Mouse (Mus musculus): Measurements from ENCODE around the gene Bco2.

Gene Bco2

GRCm38 (mm10) chr9:50555094-50555446, at the start of gene Bco2:
Gene Bco2, minus strand, starts transcription at chr9:50555181.
- no peak for DNase-seq (ENCODE audit: low spot score)

- DNase-seq (ENCODE audit: low spot score) = no peak
These were observed 49.4 kb upstream of the Bco2 start for GRCm38 (mm10) chr9:50604338-50604737.

GRCm38 (mm10) chr9:50603998-50604324, 49.0 kb upstream of the Bco2 start:
- DNase-seq (ENCODE audit: low spot score) = no peak

GRCm38 (mm10) chr9:50603189-50603997, 48.4 kb upstream of the Bco2 start, which contains the start of the genes Sdhd and Timm8b:
Gene Sdhd, minus strand, starts transcription at chr9:50603812.
Gene Timm8b, plus strand, starts transcription at chr9:50603910.
- peak; percentile 96 for DNase-seq (ENCODE audit: low spot score)

DNA sequence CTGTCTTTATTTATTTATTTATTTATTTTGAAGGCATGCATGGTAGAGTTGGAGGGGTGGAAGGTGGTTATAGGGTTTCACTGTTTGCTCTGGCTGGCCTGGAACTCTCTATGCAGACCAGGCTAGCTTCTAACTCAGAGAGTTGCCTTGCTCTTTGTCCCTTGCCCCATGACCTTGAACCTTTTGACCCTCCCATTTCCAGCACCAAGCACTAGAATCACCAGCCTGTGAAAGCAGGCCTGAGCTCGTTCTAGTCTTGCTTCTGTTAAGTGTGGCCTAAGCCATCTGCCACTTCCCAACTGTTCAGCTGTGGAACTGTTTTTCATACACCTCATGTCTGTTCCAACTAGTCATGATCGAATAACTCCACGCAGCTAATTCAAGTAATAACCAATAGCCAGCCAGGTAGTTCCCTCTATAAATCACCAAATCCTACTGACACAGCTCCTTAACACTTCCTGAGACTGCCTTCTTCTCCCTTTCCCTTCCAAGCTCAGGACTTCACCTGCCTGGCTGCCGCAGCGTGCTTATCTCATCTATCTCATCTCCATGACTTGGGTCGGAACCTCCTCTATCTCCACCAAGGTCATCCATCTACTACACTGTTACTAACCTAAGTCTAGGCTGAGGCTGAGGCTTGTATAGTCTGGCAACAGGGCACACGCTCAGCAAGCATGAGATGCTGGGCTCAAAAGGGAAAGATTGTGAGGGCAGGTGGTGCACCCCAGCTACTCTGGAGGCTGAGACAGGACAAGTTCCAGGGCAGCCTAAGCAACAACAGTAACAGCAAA, 47.3 kb upstream of the Bco2 start:
- DNase-seq (ENCODE audit: low spot score) = no peak

DNA sequence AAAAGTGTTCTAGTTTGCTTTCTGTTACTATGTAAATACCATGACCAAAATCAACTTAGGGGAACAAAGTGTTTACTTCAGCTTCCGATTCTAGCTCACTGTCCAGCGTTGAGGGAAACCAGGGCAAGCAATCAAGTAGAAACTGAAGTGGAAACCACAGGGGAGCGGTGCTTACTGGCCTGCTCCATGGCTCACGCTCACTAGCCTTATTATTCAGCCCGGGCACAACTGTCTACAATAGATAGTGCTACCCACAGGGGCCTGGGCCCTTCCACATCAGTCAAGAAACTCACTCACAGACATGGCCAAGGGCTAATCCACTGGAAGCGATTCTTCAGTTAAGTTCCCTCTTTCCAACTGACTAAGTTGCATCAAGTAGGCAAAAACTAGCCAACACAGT, 46.6 kb upstream of the Bco2 start:
- DNase-seq (ENCODE audit: low spot score) = no peak

- no peak for DNase-seq (ENCODE audit: low spot score)
These were observed 42.0 kb upstream of the Bco2 start for GRCm38 (mm10) chr9:50596973-50597372.

DNA sequence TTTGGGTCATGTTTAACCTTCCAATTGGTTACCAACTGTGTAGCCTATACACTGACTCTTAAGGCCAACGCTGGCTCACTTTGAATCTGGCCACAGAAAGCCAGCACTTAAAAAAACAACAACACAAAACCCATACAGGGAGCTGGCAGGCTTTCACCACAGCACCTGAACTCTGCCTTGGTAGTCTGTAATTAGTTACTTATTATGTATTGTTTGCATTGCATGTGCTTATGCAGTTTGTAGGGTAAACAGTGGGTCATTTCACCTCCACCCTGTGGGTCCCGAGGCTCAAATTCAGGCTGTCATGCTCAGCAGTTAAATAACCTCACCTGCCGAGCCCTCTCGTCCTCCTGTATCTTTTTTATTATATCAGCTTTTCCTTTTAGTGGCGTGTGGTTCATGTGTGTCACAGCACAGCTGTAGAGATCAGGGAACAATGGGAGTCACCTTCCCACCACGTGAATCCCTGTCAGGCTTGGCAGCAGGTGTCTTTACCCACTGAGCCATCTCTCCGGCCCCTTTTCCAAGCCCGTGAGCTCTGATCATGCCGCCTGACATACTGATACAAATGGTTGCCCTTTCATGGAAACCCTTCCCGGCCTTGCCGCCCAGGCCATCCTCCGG, 39.9 kb upstream of the Bco2 start:
- no peak for DNase-seq (ENCODE audit: low spot score)

- DNase-seq (ENCODE audit: low spot score) = no peak
These were observed 38.6 kb upstream of the Bco2 start for GRCm38 (mm10) chr9:50593544-50593943.

GRCm38 (mm10) chr9:50592955-50593354, 38.0 kb upstream of the Bco2 start:
- no peak for DNase-seq (ENCODE audit: low spot score)

GRCm38 (mm10) chr9:50590856-50591518, 36.0 kb upstream of the Bco2 start:
- DNase-seq (ENCODE audit: low spot score) = no peak

- no peak for DNase-seq (ENCODE audit: low spot score)
These were observed 32.0 kb upstream of the Bco2 start for GRCm38 (mm10) chr9:50586955-50587354.

DNA sequence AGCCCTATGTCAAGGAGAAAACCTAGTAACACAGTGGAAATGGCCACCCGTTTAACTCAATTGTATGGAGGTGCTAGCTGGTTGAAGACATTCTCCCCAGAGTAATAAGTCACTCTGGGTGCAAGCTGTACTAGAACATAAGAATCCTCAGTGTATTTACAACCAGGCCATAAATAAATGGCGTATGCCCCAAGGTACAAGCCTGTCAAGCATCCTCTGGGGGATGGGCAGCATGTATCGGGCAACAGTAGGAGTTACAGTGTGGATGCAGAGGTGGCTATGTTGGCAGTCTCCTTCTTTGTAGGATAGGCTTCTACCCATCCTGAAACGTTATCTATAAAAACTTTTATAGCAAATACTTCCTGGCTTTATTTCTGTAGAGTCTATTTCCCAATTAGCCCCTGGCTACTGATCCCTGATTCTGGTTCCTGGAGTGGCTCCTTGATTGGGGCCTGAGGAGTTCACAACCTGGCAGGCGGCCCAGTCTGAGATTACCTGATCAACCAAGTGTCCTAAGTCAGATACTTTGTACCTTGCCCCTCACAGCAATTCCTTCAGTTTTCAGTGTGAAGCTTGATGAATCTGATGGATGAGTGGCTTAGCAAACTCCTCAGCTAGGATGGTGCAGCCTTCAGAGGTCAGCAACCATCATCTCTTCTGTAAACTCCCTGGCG, 30.3 kb upstream of the Bco2 start:
- no peak for DNase-seq (ENCODE audit: low spot score)

- DNase-seq (ENCODE audit: low spot score) = no peak
These were observed 25.4 kb upstream of the Bco2 start for GRCm38 (mm10) chr9:50580370-50580769.

GRCm38 (mm10) chr9:50569599-50570525, 14.9 kb upstream of the Bco2 start:
- DNase-seq (ENCODE audit: low spot score) = no peak

- no peak for DNase-seq (ENCODE audit: low spot score)
These were observed 12.9 kb upstream of the Bco2 start for GRCm38 (mm10) chr9:50567881-50568280.

DNA sequence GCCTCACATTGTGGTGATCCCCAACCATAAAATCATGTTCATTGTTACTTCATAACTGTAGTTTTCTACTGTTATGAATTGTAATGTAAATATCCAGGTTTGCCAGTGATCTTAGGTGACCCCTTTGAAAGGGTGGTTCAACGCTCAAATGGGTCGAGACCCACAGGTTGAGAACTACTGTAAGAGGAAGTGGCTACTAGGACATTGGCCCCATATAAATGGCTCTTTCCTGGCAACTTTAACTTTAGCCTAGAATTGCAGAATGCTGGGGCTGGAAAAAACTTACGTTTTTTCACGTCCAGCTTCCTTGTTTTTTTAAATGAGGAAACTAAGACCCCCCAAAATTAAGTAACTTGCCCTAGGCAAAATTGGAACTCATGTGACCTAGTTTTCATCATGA, 12.4 kb upstream of the Bco2 start:
- DNase-seq (ENCODE audit: low spot score) = no peak

DNA sequence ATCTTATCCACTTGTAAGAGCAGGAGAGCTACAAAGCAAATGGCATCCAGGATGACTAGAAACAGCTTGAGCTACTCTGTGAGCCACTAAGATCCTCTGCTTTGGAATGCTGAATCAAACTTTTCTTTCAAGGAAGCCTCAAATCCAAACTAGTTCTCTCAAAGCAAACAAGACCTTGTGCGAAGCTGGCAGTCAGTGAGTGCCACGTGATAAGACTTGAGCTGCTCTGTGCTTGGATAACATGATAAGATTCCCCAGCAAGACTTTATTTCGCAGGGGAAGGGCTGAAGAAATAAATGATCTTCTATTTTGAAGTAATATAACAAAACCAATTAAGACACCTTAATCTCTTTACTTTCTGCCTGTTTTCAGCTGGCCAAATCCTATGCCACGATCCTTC, 11.0 kb upstream of the Bco2 start:
- DNase-seq (ENCODE audit: low spot score) = no peak

- DNase-seq (ENCODE audit: low spot score) = no peak
These were observed 10.2 kb upstream of the Bco2 start for GRCm38 (mm10) chr9:50565173-50565572.

DNA sequence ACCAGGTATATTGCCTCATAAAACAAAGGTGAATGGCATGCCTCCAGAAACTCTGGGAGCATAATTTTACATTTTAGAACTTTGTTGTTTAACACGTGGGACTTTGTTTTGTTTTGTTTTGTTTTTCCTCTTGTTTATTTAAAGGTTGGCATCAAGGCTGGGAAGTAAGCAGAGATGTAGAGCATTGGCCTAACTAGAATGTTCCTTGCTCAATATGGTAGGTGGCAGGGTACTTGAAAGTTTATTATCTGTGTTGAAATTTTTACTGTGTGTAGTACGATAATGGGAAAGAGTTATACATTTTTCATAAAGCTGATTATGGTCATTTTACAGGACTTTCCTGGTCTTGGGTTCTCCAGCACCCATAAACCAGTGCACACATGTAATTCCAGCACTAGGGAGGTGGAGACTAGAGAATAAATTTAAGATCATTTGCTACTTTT, 7.0 kb upstream of the Bco2 start:
- no peak for DNase-seq (ENCODE audit: low spot score)

All from layer of hippocampus, adult 11-12 months (tissue).